Comparison of ENCODE assay signal across 22 mouse cellular contexts in genomic region chr3:83025036-83025435, GRCm38 (mm10). TPM values are rescaled to one million over a fixed set of nuclear protein-coding genes. Genes with fewer than 3 reads are reported as not detected.
DNase-seq lines count a peak whose midpoint lies in the region; ATAC-seq and TF ChIP-seq lines count a peak whose summit lies in the region.
"Had no signal": no experiment of that assay in that cellular context is flagged by ENCODE, and none has a peak within 500 bp of the region (broad histone marks: within the 10 kb centered on the region; RNA-seq: fewer than 3 reads in every experiment).

No protein-coding gene starts in this region.

- no peaks in the 10 kb centered on the region; the same call in 1 of the 2 replicates for H3K4me1 ChIP-seq in liver, embryonic 13.5 days (replicated peaks)
- H3K4me1 ChIP-seq in liver, embryonic 12.5 days: no peaks in the 10 kb centered on the region
- no peaks in the 10 kb centered on the region for H3K4me1 ChIP-seq in cortical plate, adult 2 months (ENCODE audit: control insufficient read depth, insufficient read depth, low read length)
- no peaks in the 10 kb centered on the region for H3K4me1 ChIP-seq in limb, embryonic 10.5 days
- H3K4me1 ChIP-seq: embryonic facial prominence, embryonic 10.5 days; forebrain, embryonic 13.5 days; heart, embryonic 15.5 days had no signal

- DNase-seq in heart, adult 11 months: peak; percentile 9
- DNase-seq in heart, adult 9 months (ENCODE audit: low spot score in 2 of 2): no peak
- no peak for DNase-seq in liver, embryonic 13.5 days
- DNase-seq in lung, postnatal 10 days: no peak
- DNase-seq in limb, embryonic 10.5 days (ENCODE audit: low spot score): no peak
- DNase-seq: adrenal gland, postnatal 14 days; cerebellum, adult 18-20 months; cerebellum, adult 9-11 months; cerebellum, postnatal 36 days; forebrain, postnatal 0 days; gastrocnemius, postnatal 36 days; heart, adult 18-20 months; heart, postnatal 14 days had no signal

- H3K9ac ChIP-seq in liver, embryonic 13.5 days: no peak overlapping the region
- no peak overlapping the region for H3K9ac ChIP-seq in liver, embryonic 12.5 days
- H3K9ac ChIP-seq: forebrain, embryonic 13.5 days; forebrain, postnatal 0 days; heart, embryonic 15.5 days; hindbrain, embryonic 14.5 days had no signal

- H3K27ac ChIP-seq in liver, embryonic 13.5 days: no peak overlapping the region
- no peak overlapping the region for H3K27ac ChIP-seq in liver, embryonic 12.5 days
- H3K27ac ChIP-seq in cortical plate, adult 2 months (ENCODE audit: insufficient read depth, low read length): peak overlapping the region; percentile 68
- H3K27ac ChIP-seq in limb, embryonic 10.5 days: no peak overlapping the region
- H3K27ac ChIP-seq: embryonic facial prominence, embryonic 10.5 days; forebrain, embryonic 13.5 days; heart, embryonic 15.5 days; hindbrain, embryonic 14.5 days had no signal

- ATAC-seq in liver, embryonic 13.5 days (ENCODE audit: low read depth): no peak
- no peak for ATAC-seq in liver, embryonic 12.5 days
- ATAC-seq: forebrain, embryonic 13.5 days; forebrain, postnatal 0 days had no signal

- TF ChIP-seq CTCF in cortical plate, adult 2 months (IDR thresholded peaks at IDR 0.05; ENCODE audit: extremely low read depth, insufficient read depth, low read length): no peak

- no peaks in the 10 kb centered on the region for H3K36me3 ChIP-seq in liver, embryonic 13.5 days
- H3K36me3 ChIP-seq in liver, embryonic 12.5 days: no peaks in the 10 kb centered on the region
- H3K36me3 ChIP-seq in limb, embryonic 10.5 days: no peaks in the 10 kb centered on the region
- H3K36me3 ChIP-seq: embryonic facial prominence, embryonic 10.5 days; heart, embryonic 15.5 days had no signal

- no peaks in the 10 kb centered on the region for H3K9me3 ChIP-seq in liver, embryonic 13.5 days (replicated peaks)
- no peaks in the 10 kb centered on the region for H3K9me3 ChIP-seq in liver, embryonic 12.5 days (replicated peaks)
- no peaks in the 10 kb centered on the region for H3K9me3 ChIP-seq in limb, embryonic 10.5 days (replicated peaks)
- H3K9me3 ChIP-seq: embryonic facial prominence, embryonic 10.5 days; forebrain, embryonic 13.5 days; heart, embryonic 15.5 days had no signal

- WGBS in liver, embryonic 13.5 days (ENCODE audit: insufficient replicate concordance): 65% methylated on average over 6 of the region's 6 CpGs
- 70% methylated on average over 6 of the region's 6 CpGs for WGBS in liver, embryonic 12.5 days (ENCODE audit: insufficient replicate concordance)
- WGBS in limb, embryonic 10.5 days: 90% methylated on average over 6 of the region's 6 CpGs

- no peak overlapping the region for H3K4me3 ChIP-seq in liver, embryonic 13.5 days (replicated peaks)
- no peak overlapping the region for H3K4me3 ChIP-seq in liver, embryonic 12.5 days
- no peak overlapping the region for H3K4me3 ChIP-seq in cortical plate, adult 2 months (ENCODE audit: insufficient read depth, low read length)
- no peak overlapping the region for H3K4me3 ChIP-seq in limb, embryonic 10.5 days
- H3K4me3 ChIP-seq: embryonic facial prominence, embryonic 10.5 days; forebrain, embryonic 13.5 days; heart, embryonic 15.5 days had no signal

- no peak for TF ChIP-seq POLR2A in cortical plate, adult 2 months (IDR thresholded peaks at IDR 0.05; ENCODE audit: extremely low read depth, insufficient read depth, low read length)

- H3K27me3 ChIP-seq in liver, embryonic 13.5 days: no peaks in the 10 kb centered on the region
- H3K27me3 ChIP-seq in liver, embryonic 12.5 days (replicated peaks): no peaks in the 10 kb centered on the region
- H3K27me3 ChIP-seq in limb, embryonic 10.5 days (ENCODE audit: low read depth, poor library complexity, severe bottlenecking): no peaks in the 10 kb centered on the region
- H3K27me3 ChIP-seq: forebrain, embryonic 13.5 days; heart, embryonic 15.5 days had no signal

- peak overlapping the region; percentile 23; the same call in 1 of the 2 replicates for H3K4me2 ChIP-seq in liver, embryonic 13.5 days
- H3K4me2 ChIP-seq in liver, embryonic 12.5 days: no peak overlapping the region
- H3K4me2 ChIP-seq: forebrain, embryonic 13.5 days; heart, embryonic 11.5 days; heart, embryonic 15.5 days; hindbrain, embryonic 14.5 days had no signal

RNA-seq across cellular contexts. Expression of gene Fga, which starts 0.8 kb away (rescaled TPM):
- polyA plus RNA-seq in liver, embryonic 13.5 days (2015; fragmentation: Nextera tagmentation; extraction: Ambion mirVana): 276 and 332 TPM in 2 replicates
- 190 and 194 TPM in 2 replicates for polyA plus RNA-seq in liver, embryonic 12.5 days (2016; fragmentation: Nextera tagmentation; extraction: Ambion mirVana)
- polyA plus RNA-seq in cortical plate, adult 2 months (2012; rRNA removed): not detected in 2 replicates
- polyA plus RNA-seq in limb, embryonic 10.5 days (2016; fragmentation: Nextera tagmentation; extraction: Ambion mirVana): not detected in 2 replicates
- polyA plus RNA-seq: C2C12; embryonic facial prominence, embryonic 10.5 days; embryonic facial prominence, embryonic 14.5 days; forebrain, embryonic 13.5 days; hindbrain, embryonic 14.5 days had no signal

RNA-seq across cellular contexts. Expression of gene Fgg, which starts 17.5 kb away (rescaled TPM):
- polyA plus RNA-seq in liver, embryonic 13.5 days (2015; fragmentation: Nextera tagmentation; extraction: Ambion mirVana): 255 and 310 TPM in 2 replicates
- polyA plus RNA-seq in liver, embryonic 12.5 days (2016; fragmentation: Nextera tagmentation; extraction: Ambion mirVana): 170 and 179 TPM in 2 replicates
- not detected in 2 replicates for polyA plus RNA-seq in cortical plate, adult 2 months (2012; rRNA removed)
- 0.09 and 0.24 TPM in 2 replicates for polyA plus RNA-seq in limb, embryonic 10.5 days (2016; fragmentation: Nextera tagmentation; extraction: Ambion mirVana)
- polyA plus RNA-seq: C2C12; forebrain, embryonic 13.5 days; forebrain, postnatal 0 days; hindbrain, embryonic 14.5 days had no signal

RNA-seq across cellular contexts. Expression of gene Fgb, which starts 24.6 kb away (rescaled TPM):
- polyA plus RNA-seq in liver, embryonic 13.5 days (2015; fragmentation: Nextera tagmentation; extraction: Ambion mirVana): 191 and 210 TPM in 2 replicates
- 139 and 143 TPM in 2 replicates for polyA plus RNA-seq in liver, embryonic 12.5 days (2016; fragmentation: Nextera tagmentation; extraction: Ambion mirVana)
- 0.04 TPM in 1 of 2 replicates, not detected in the other for polyA plus RNA-seq in cortical plate, adult 2 months (2012; rRNA removed)
- 0.06 TPM in 1 of 2 replicates, not detected in the other for polyA plus RNA-seq in limb, embryonic 10.5 days (2016; fragmentation: Nextera tagmentation; extraction: Ambion mirVana)
- polyA plus RNA-seq: C2C12; embryonic facial prominence, embryonic 10.5 days; forebrain, embryonic 13.5 days; forebrain, postnatal 0 days; hindbrain, embryonic 14.5 days had no signal

RNA-seq across cellular contexts. Expression of gene Plrg1, which starts 30.3 kb away (rescaled TPM):
- polyA plus RNA-seq in liver, embryonic 13.5 days (2015; fragmentation: Nextera tagmentation; extraction: Ambion mirVana): 60.3 and 63.2 TPM in 2 replicates
- polyA plus RNA-seq in liver, embryonic 12.5 days (2016; fragmentation: Nextera tagmentation; extraction: Ambion mirVana): 66.2 and 69.4 TPM in 2 replicates
- 45.0 TPM in 2 replicates for polyA plus RNA-seq in cortical plate, adult 2 months (2012; rRNA removed)
- polyA plus RNA-seq in limb, embryonic 10.5 days (2016; fragmentation: Nextera tagmentation; extraction: Ambion mirVana): 135 and 140 TPM in 2 replicates

Comparison
In these comparisons a context has a peak if more than half of its experiments do, and no peak if none do; other contexts are left out.
1. RNA of gene Fga, which starts 0.8 kb away (polyA plus RNA-seq): 276 to 332 TPM in liver, embryonic 13.5 days and 190 to 194 TPM in liver, embryonic 12.5 days; not detected in cortical plate, adult 2 months and not detected in limb, embryonic 10.5 days; every median in the first group is over 100 times any median in the second.
2. RNA of gene Fgg, which starts 17.5 kb away (polyA plus RNA-seq): 255 to 310 TPM in liver, embryonic 13.5 days and 170 to 179 TPM in liver, embryonic 12.5 days; 0.09 to 0.24 TPM in limb, embryonic 10.5 days and not detected in cortical plate, adult 2 months; every median in the first group is over 100 times any median in the second.
3. RNA of gene Fgb, which starts 24.6 kb away (polyA plus RNA-seq): 191 to 210 TPM in liver, embryonic 13.5 days and 139 to 143 TPM in liver, embryonic 12.5 days; 0.04 TPM in cortical plate, adult 2 months and 0.06 TPM in limb, embryonic 10.5 days; every median in the first group is over 100 times any median in the second.